Mouse (Mus musculus) monocyte, adult 5-6 weeks (primary cell): ENCODE data around the gene Kidins220. TPM values are rescaled to one million over a fixed set of nuclear protein-coding genes. Genes with fewer than 3 reads are reported as not detected.
A peak's percentile ranks its signal among the peaks of the same experiment; 100 is the strongest.

Source experiments
- ATAC-seq: fragments of 153-309, 156-312 bp; replicated peaks from 2 replicates; pipeline ENCODE4 v1.8.0; 2017; ENCODE audit warnings: mild to moderate bottlenecking; ENCODE audit not compliant: low TSS enrichment, insufficient number of reproducible peaks, severe bottlenecking, poor library complexity, low FRiP score
- total RNA-seq: library from RNA; stranded (forward); fragments of 200-1000, 200-491, 200-594 nt; gene quantifications from 3 replicates; pipeline ENCODE4 v1.2.3, GENCODE M21; 2017

Kidins220 gene
- 66.5 to 142 TPM (median 122 TPM) in 3 replicates for total RNA-seq

DNA sequence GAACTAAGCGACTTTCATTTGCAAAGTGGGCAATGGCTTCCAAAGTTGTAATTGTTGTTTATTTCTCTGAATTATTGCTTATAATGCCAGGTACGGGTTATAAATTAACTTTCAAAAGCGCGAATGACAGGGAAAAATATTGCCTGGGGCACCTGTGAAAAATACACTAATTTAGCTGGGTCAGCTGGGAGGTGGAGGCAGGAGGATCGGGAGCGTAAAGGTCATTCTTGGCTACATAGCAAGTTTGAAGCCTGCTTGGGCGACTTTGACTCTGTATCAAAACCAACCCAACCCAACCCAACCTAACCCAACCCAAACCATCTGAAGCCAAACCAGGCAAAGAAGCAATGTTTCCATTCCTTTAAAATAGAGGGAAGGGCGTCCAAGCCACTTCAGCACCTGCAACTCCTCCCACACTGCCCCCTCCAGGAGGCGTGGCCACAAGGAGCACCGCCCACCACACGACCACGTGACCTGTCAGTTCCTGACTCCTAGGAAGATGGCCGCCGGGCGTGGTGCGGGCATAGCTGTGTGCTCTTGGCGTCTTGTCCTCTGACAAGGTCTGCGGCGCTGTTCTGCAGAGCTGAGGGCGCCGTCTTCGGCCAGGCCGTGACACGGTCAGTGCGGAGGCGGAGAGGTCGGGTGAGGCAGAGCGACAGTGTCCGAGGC, at the start of gene Kidins220:
Gene Kidins220, plus strand, starts transcription at position 480 of the 669 bp plus-strand sequence.
- peak; percentile 94 for ATAC-seq

DNA sequence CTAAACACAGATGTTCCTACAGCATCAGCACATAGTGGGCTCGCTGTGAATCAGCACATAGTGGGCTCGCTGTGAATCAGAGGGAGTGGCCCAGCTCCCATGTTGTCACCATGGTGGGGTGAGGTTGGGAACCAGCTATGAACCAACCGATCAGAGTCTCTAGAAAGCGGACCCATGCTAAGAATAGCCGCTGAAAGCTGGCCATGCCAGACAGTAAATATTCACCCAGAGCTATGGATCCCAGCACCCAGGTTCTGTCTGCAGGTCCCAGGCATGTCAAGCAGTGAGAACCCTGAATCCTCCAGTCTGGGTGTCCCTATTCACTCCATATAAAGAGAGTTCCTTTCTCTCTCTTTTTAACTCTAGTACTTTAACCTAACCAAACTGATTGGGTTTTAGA, 49.4 kb upstream of the Kidins220 start:
- no peak for ATAC-seq

DNA sequence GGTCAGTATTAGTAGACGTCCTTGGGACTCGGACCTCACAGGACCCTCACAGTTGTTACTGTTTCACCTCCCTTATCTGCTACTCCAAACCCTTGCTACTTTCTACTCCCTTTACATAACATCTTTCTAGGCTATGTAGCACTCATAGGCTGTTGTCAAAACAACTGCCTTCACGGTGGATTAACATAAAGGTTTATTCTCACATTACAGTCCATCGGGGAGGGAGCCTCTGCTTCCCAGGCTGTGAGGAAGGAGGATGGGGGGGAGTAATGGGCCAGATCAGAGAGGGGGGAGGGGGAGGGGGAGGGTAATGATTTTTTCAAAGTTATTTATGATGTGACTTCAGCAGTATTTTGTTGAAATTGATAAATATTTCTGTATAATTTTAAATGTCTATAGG, 49.0 kb upstream of the Kidins220 start:
- ATAC-seq = no peak

GRCm38 (mm10) chr12:24928051-24928748, 46.5 kb upstream of the Kidins220 start:
- ATAC-seq = no peak

GRCm38 (mm10) chr12:24929043-24929442, 45.7 kb upstream of the Kidins220 start:
- ATAC-seq = no peak

DNA sequence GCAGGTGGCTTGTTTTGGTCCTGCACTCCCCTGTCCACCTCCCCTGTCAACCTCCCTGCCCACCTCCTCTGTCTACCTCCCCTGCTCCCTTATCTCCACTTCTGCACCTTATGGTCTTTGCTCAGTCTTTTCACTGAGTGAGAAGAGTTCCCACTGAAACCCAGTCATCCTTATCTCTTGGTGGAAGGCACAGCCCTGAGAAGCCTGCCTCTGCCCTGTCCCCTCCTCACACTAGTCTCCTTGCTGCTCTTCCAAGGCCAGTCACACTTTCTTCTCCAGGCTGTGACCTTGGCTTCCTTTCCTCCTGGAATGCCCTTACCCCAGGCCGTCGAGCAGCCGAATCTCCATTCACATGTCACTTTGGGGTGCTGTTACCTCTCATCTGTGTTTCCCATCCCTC, 44.0 kb upstream of the Kidins220 start:
- ATAC-seq = no peak

DNA sequence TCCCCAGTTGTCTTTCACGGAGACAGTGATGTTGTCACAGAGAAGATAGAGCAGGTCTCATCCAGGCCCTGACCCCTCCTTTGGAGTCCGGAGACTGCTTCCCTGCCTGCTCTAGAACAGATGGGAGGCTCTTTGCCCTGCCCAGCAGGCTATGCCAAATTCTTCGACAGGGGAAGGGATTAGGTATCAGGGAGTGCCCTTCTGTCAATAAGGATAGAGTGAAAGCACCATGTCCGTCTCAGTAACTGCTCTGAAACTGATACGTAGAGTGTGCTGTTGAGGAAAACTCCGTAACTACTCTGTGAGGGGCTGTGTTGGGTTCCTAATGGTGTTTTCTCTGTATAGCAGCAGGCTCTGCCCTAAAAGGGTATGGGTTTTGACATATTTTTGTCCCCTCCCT, 42.6 kb upstream of the Kidins220 start:
- no peak for ATAC-seq

- no peak for ATAC-seq
Observed at GRCm38 (mm10) chr12:24933206-24933775, 41.4 kb upstream of the Kidins220 start.

GRCm38 (mm10) chr12:24933996-24934395, 40.7 kb upstream of the Kidins220 start:
- no peak for ATAC-seq

GRCm38 (mm10) chr12:24936281-24936680, 38.4 kb upstream of the Kidins220 start:
- ATAC-seq = no peak

- no peak for ATAC-seq
Observed at GRCm38 (mm10) chr12:24939372-24939771, 35.4 kb upstream of the Kidins220 start.

- ATAC-seq = no peak
Observed at GRCm38 (mm10) chr12:24942619-24943287, 32.0 kb upstream of the Kidins220 start.

DNA sequence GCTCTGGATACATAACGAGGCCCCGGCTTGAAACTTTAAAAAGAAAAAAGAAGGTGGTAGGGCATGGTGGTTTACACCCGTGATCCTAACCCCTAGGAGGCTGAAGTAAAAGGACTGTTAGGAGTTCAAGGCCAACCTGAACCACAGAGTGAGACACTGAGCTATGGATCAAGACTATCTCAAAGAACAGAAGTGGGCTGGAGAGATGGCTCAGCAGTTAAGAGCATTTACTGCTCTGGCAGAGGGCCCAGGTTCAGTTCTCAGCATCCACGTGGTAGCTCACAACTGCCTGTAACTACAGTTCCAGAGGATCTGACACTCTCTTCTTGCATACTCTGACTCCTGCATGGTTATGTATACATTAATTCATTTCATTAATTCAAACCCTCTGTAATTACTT, 31.3 kb upstream of the Kidins220 start:
- no peak for ATAC-seq

DNA sequence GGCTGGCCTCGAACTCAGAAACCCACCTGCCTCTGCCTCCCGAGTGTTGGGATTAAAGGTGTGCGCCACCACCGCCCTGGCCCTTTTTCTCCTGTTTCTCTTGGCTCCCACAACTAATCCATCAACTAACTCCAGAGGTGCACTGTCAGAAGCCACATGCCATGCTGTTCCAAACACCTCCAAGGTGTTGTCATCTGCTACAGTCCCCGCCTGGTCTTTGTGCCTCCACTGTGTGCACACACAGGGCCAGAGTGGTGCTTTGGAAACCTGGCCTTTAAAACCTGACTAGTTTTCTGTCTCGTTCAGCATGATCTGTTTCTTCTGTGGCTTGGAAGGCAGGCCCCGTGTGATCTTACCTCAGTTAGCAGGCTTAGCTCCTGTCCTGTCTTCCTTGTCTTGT, 30.1 kb upstream of the Kidins220 start:
- no peak for ATAC-seq

DNA sequence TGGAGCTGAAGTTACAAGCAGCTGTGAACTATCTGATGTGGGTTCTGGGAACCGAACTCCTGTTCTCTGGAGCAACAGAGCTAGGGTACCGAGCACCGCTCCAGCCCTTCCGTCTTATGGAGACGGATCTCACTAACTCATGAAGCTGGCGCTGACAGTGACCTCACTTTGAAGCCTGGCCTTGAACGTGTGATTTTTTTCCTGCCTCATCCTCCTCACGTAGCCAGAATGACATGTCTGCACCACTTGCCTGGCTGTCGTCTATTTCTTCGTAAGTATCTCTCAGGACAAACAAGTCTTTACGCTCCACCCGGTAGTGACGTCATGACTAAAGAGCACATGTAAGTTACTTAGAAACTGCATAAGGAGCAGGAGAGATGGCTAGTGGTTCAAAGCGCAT, 27.7 kb upstream of the Kidins220 start:
- no peak for ATAC-seq

DNA sequence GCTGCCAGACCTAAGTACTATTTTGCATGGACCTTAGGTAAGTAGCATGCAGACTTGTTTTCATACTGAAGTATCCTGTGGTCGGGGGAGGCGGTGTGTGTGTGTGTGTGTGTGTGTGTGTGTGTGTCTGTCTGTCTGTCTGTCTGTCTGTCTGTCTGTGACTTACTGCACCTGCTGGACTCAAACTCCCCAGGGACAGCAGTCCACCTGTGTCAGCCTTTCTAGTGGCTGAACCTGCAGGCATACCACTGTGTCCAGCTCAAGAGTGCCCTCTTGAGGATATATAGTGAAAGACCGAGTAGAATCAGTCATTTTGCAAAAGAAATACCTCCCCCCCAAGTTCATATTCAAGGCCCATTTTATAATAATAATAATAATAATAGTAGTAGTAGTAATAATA, 26.4 kb upstream of the Kidins220 start:
- no peak for ATAC-seq

GRCm38 (mm10) chr12:24950376-24951046, 24.2 kb upstream of the Kidins220 start:
- ATAC-seq = no peak

DNA sequence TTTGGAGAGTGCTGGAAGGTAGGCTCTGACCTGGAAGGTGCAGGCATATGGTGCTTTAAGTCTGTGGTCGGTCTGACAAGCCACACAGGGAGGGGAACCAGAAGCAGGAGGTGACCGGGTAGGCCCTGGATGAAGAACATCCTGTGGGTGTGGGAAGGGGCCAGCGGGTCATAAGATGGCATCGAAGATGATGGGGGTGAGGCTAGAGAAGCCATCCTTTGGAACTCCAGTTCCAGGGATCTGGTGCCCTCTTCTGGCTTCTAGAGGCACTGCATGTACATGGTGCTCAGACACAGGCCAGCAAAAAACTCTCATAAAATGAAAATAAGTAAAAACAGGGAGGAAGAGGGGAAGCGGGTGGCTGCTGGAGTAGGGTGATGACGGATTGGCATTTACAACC, 22.6 kb upstream of the Kidins220 start:
- peak; percentile 46; the same call in 1 of the 2 replicates for ATAC-seq

GRCm38 (mm10) chr12:24955137-24955536, 19.6 kb upstream of the Kidins220 start:
- no peak for ATAC-seq
